Mouse (Mus musculus) A20 (cell line): ENCODE results near the gene Gm5134.

Source experiments
- DNase-seq: peaks from one replicate; pipeline ENCODE4 v3.0.0-alpha.2; 2011; ENCODE audit warnings: low read depth, low spot score

Gm5134 gene

DNA sequence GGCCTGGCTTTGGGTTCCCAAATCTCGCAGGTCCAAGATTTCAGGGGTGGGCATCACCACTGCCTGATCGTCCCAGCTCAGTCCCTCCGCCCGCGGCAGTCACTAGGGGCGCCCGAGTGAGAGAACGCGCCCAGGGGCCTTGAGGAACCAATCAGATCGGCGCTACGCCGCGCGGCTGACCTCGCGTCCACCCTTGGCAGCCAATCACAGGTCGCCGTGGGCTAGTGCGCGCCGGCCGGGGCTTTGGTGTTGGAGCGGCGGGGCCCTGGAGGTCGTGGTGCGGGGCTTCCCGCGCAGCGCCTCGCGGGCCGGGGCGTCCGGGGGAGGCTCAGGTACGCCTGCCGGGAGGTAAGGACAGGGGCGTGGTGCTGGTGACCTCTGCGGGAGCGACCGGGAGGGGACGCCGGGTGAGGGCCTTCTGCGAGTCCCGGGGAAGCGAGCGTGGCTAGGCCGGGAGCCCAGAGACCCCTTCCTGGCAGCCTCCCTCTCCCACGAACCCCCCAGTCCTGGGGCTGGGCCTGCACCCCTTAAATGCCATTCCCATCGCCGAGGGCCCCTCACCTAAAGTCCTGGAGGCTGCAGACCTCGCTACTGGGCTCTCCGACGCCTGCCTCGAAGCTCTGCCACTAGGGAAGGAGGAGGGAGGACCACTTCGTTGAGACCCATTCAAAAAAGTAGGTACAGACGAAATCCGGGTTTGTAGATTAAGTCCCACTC is 78.2 kb downstream of the Gm5134 start, which contains the start of gene Zfp280b:
Gene Zfp280b, plus strand, starts transcription at position 249 of the 717 bp plus-strand sequence.
- peak; percentile 96 for DNase-seq

DNA sequence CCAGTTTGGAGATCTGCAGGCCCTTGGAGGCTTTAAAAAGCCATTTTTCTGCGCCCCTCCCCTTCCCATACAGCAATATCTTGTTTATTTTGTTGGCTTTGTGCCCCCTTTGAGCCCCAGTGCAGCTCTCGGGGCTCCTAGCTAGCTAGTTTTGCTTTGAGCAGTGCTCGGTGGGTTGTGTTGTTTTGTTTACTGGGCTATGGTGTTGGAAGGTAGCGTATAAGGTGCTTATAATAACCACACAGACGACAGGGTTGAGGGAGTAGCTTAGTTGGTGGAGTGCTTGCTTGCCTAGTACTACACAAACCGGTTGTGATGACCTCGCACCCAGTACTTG is 78.8 kb downstream of the Gm5134 start:
- peak; percentile 63 for DNase-seq

DNA sequence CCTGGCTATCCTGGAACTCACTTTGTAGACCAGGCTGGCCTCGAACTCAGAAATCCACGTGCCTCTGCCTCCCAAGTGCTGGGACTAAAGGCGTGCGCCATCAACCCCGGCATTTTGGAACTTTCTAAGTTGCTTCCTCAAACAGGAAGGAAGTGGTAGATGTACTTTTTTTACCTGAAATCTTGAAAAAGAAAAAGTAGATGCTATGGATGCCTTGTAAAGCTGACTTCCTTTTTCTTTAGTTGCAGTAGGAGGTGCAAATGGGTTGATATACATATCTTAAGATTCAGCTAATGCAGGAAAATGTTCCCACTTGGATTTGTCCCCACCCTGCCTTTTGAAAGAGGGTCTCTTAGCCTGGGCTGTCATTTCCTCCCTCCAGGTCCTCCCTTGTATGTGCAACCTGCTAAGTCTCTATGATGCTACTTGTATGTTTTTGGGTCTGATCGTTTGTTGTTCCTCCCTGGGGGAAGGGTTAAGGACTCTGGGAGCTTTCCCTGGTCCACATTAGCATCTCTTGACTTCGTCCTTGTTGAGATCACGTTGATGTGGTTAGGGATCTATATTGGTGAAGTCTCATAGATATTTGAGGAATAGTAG is 79.8 kb downstream of the Gm5134 start:
- DNase-seq, result peak; percentile 30

GRCm38 (mm10) chr10:76035277-76035676 is 81.0 kb downstream of the Gm5134 start:
- DNase-seq, result no peak

DNA sequence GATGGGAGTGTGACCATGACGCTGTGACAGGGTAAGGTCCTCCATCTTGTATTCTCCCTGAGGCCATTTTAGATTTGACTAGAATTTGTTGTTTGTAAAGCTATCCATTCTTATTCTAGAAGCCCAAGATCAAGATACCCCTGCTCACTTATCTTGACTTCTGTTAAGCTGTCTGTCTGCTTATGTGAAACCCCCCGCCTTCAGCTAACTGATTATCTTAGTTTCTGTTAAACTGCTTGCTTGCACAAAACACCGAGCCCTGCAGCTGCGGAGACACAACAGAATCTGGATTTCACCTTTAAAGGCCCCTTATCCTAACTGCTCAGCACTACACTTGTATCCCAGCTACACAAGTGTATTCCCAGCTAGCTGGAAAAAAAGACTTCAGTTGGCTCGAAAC is 82.6 kb downstream of the Gm5134 start:
- no peak for DNase-seq

DNA sequence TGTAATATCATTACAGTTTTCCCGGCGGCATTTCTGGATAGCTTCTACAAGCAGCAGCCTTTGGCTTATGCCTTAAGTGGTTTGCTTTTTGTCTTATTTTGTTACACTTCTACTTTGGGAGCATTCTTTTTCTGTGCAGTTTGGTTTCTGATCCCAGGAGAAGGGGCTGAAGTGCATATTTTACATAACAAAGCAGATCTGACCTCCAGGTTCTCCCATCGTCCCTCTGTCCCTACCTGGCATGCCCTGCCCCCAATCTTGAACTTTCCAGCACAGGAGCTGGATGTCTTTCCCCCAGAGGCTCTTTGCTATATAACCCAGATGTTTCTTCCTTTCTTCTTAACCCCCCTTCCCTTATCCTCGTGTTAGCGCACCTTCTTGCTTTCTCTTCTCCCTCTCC is 91.0 kb downstream of the Gm5134 start:
- DNase-seq, result no peak

- DNase-seq, result no peak
Observed at GRCm38 (mm10) chr10:76046754-76047153, 92.4 kb downstream of the Gm5134 start.

GRCm38 (mm10) chr10:76047182-76047869 is 93.0 kb downstream of the Gm5134 start:
- no peak for DNase-seq

GRCm38 (mm10) chr10:76048967-76049366 is 94.7 kb downstream of the Gm5134 start:
- no peak for DNase-seq

GRCm38 (mm10) chr10:76051860-76052259 is 97.5 kb downstream of the Gm5134 start:
- no peak for DNase-seq
